Mouse (Mus musculus): ENCODE measurements around the gene Tmem151a. TPM values are rescaled to one million over a fixed set of nuclear protein-coding genes. Genes with fewer than 3 reads are reported as not detected.

Tmem151a gene
- polyA plus RNA-seq, 1 experiment from 2014 or later = 6.8 TPM

DNA sequence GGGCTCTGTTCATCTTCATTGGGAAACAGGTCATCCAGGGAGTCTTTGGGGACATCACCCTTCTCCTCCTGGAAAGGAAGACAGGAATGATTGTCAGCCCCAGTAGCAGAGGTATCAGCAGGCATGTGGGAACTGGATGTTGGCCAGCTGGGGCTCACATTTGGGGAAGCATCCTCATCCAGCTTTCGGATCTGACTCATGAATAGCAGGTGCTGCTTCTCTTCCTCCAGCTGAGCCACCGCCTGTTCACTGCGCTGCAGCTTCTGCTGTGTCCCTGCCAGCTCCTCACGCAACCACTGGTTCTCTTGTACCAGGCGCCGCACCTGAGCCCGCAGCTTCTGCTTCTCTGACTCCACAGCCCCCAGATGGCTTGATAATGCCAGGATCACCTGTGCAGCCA is 28.5 kb upstream of the Tmem151a start:
- no peak for ATAC-seq (ENCODE audit: insufficient read depth, low FRiP score)

GRCm38 (mm10) chr19:5109659-5110453 is 24.5 kb upstream of the Tmem151a start:
- Histone ChIP-seq H3K27me3 (ENCODE audit: control insufficient read depth, insufficient read depth, low read length) (no peaks in the 10 kb centered on the region), H3K9ac (ENCODE audit: low read length) (no peak overlapping the region), H3K36me3 (ENCODE audit: control insufficient read depth, insufficient read depth, low read length) (peaks cover 8% of the 10 kb centered on the region), H3K4me3 (replicated peaks; ENCODE audit: low read length) (no peak overlapping the region), H3K4me2 (ENCODE audit: low read depth, low read length) (no peak overlapping the region), H3K4me1 (ENCODE audit: control insufficient read depth, insufficient read depth, low read length) (peaks cover 16% of the 10 kb centered on the region), H3K27ac (ENCODE audit: low read length) (no peak overlapping the region; the same call in 1 of the 2 replicates), H3K9me3 (replicated peaks; ENCODE audit: control insufficient read depth, low read length) (no peaks in the 10 kb centered on the region)
- ATAC-seq (ENCODE audit: insufficient read depth, low FRiP score) = no peak
- 72% methylated on average over 19 of the region's 19 CpGs for WGBS

More for the DNA sequence above, 28.5 kb upstream of the Tmem151a start:
- H3K27ac ChIP-seq (ENCODE audit: low read length) = no peak overlapping the region
- no peaks in the 10 kb centered on the region for H3K27me3 ChIP-seq (ENCODE audit: control insufficient read depth, insufficient read depth, low read length)
- no peak overlapping the region for H3K4me3 ChIP-seq (replicated peaks; ENCODE audit: low read length)
- H3K4me1 ChIP-seq (ENCODE audit: control insufficient read depth, insufficient read depth, low read length) = peaks cover 8% of the 10 kb centered on the region; the same call in 1 of the 2 replicates
- no peak overlapping the region for H3K9ac ChIP-seq (ENCODE audit: low read length)
- H3K9me3 ChIP-seq (replicated peaks; ENCODE audit: control insufficient read depth, low read length) = no peaks in the 10 kb centered on the region
- H3K36me3 ChIP-seq (ENCODE audit: control insufficient read depth, insufficient read depth, low read length) = peaks cover 6% of the 10 kb centered on the region; the same call in 1 of the 2 replicates
- 95% methylated on average over 7 of the region's 7 CpGs for WGBS
- H3K4me2 ChIP-seq (ENCODE audit: low read depth, low read length) = no peak overlapping the region

- ATAC-seq (ENCODE audit: insufficient read depth, low FRiP score) = 0 out of 2 replicates have a peak, but pooled peaks have one; percentile 9
- Histone ChIP-seq H3K9ac (ENCODE audit: low read length) (no peak overlapping the region), H3K4me2 (ENCODE audit: low read depth, low read length) (no peak overlapping the region), H3K36me3 (ENCODE audit: control insufficient read depth, insufficient read depth, low read length) (peaks cover 18% of the 10 kb centered on the region), H3K27ac (ENCODE audit: low read length) (peak overlapping the region; percentile 31; the same call in 1 of the 2 replicates), H3K4me1 (ENCODE audit: control insufficient read depth, insufficient read depth, low read length) (peaks cover 16% of the 10 kb centered on the region), H3K4me3 (replicated peaks; ENCODE audit: low read length) (no peak overlapping the region), H3K9me3 (replicated peaks; ENCODE audit: control insufficient read depth, low read length) (no peaks in the 10 kb centered on the region), H3K27me3 (ENCODE audit: control insufficient read depth, insufficient read depth, low read length) (no peaks in the 10 kb centered on the region)
- WGBS = 52% methylated on average over 4 of the region's 4 CpGs
These were observed 23.4 kb upstream of the Tmem151a start for GRCm38 (mm10) chr19:5108702-5109101.

- Histone ChIP-seq H3K27me3 (ENCODE audit: control insufficient read depth, insufficient read depth, low read length) (no peaks in the 10 kb centered on the region), H3K4me3 (replicated peaks; ENCODE audit: low read length) (no peak overlapping the region), H3K9ac (ENCODE audit: low read length) (0 out of 2 replicates have a peak overlapping the region, but pooled peaks have one; percentile 29), H3K27ac (ENCODE audit: low read length) (peak overlapping the region; percentile 31; the same call in 1 of the 2 replicates), H3K36me3 (ENCODE audit: control insufficient read depth, insufficient read depth, low read length) (peaks cover 18% of the 10 kb centered on the region), H3K4me1 (ENCODE audit: control insufficient read depth, insufficient read depth, low read length) (peaks cover 16% of the 10 kb centered on the region), H3K9me3 (replicated peaks; ENCODE audit: control insufficient read depth, low read length) (no peaks in the 10 kb centered on the region), H3K4me2 (ENCODE audit: low read depth, low read length) (no peak overlapping the region)
- WGBS = 15% methylated on average over 5 of the region's 5 CpGs
- peak; percentile 27; the same call in 1 of the 2 replicates for ATAC-seq (ENCODE audit: insufficient read depth, low FRiP score)
These were observed 22.9 kb upstream of the Tmem151a start for GRCm38 (mm10) chr19:5108271-5108575.

DNA sequence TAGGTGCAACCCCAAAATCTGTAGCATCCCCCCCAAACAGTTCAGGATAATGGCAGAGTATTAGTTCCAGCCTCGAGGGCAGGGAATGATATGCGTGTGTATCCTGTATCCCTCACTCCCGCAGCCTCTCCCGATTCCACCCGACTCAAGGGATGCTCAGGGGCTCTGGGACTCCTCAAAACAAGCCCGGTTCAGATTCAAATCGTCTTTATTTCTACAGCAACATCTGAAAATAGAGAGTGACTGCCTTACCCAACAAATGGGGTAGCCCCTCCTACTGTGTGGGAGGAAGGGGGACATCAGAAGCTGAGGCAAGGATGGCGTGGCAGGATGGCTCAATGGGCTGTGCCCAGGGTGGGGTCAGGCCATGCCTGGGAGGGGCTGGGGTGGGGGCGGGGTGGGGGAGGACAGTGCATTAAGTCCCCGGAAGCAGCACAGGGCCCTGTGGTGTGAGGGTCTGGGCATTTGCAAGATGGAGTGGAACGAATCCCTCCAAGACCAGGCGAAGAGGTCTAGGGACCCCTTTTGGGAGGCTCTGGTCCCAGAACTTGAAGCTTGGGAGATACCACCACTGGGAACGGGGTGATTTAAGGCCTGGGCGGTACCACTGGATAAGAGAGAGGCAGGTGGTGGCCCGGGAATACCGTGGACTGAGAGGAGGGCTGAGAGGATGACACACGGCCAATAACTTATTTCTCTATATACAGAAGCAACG is 22.4 kb upstream of the Tmem151a start:
- Histone ChIP-seq H3K4me2 (ENCODE audit: low read depth, low read length) (no peak overlapping the region; the same call in 1 of the 2 replicates), H3K4me1 (ENCODE audit: control insufficient read depth, insufficient read depth, low read length) (peaks cover 16% of the 10 kb centered on the region), H3K9ac (ENCODE audit: low read length) (peak overlapping the region; percentile 60; the same call in 1 of the 2 replicates), H3K27ac (ENCODE audit: low read length) (peak overlapping the region; percentile 31; the same call in 1 of the 2 replicates), H3K36me3 (ENCODE audit: control insufficient read depth, insufficient read depth, low read length) (peaks cover 18% of the 10 kb centered on the region), H3K27me3 (ENCODE audit: control insufficient read depth, insufficient read depth, low read length) (no peaks in the 10 kb centered on the region), H3K9me3 (replicated peaks; ENCODE audit: control insufficient read depth, low read length) (no peaks in the 10 kb centered on the region), H3K4me3 (replicated peaks; ENCODE audit: low read length) (no peak overlapping the region)
- peak; percentile 1; the same call in 1 of the 2 replicates for ATAC-seq (ENCODE audit: insufficient read depth, low FRiP score)
- WGBS = 70% methylated on average over 18 of the region's 18 CpGs

- Histone ChIP-seq H3K36me3 (ENCODE audit: control insufficient read depth, insufficient read depth, low read length) (peaks cover 18% of the 10 kb centered on the region), H3K9ac (ENCODE audit: low read length) (peak within 1 kb of the TSS; percentile 85), H3K4me2 (ENCODE audit: low read depth, low read length) (peak within 1 kb of the TSS; percentile 89), H3K27ac (ENCODE audit: low read length) (peak within 1 kb of the TSS; percentile 96), H3K4me1 (ENCODE audit: control insufficient read depth, insufficient read depth, low read length) (peaks cover 16% of the 10 kb centered on the region), H3K4me3 (replicated peaks; ENCODE audit: low read length) (peak within 1 kb of the TSS; percentile 77), H3K27me3 (ENCODE audit: control insufficient read depth, insufficient read depth, low read length) (no peaks in the 10 kb centered on the region), H3K9me3 (replicated peaks; ENCODE audit: control insufficient read depth, low read length) (no peaks in the 10 kb centered on the region)
- peak; percentile 94 for ATAC-seq (ENCODE audit: insufficient read depth, low FRiP score)
- WGBS = 0% methylated on average over 46 of the region's 46 CpGs
These were observed 21.4 kb upstream of the Tmem151a start, which contains the start of gene Rab1b for GRCm38 (mm10) chr19:5106731-5107191. TSS of gene Rab1b (minus strand) at chr19:5107072.

GRCm38 (mm10) chr19:5106074-5106473 is 20.7 kb upstream of the Tmem151a start:
- peak overlapping the region; percentile 96 for H3K27ac ChIP-seq (ENCODE audit: low read length)
- no peaks in the 10 kb centered on the region for H3K27me3 ChIP-seq (ENCODE audit: control insufficient read depth, insufficient read depth, low read length)
- H3K9ac ChIP-seq (ENCODE audit: low read length) = peak overlapping the region; percentile 85
- H3K4me1 ChIP-seq (ENCODE audit: control insufficient read depth, insufficient read depth, low read length) = peaks cover 16% of the 10 kb centered on the region
- H3K4me3 ChIP-seq (replicated peaks; ENCODE audit: low read length) = peak overlapping the region; percentile 77
- peak overlapping the region; percentile 89 for H3K4me2 ChIP-seq (ENCODE audit: low read depth, low read length)
- H3K36me3 ChIP-seq (ENCODE audit: control insufficient read depth, insufficient read depth, low read length) = peaks cover 18% of the 10 kb centered on the region
- no peak for ATAC-seq (ENCODE audit: insufficient read depth, low FRiP score)
- no peaks in the 10 kb centered on the region for H3K9me3 ChIP-seq (replicated peaks; ENCODE audit: control insufficient read depth, low read length)
- WGBS = 5% methylated on average over 9 of the region's 9 CpGs

DNA sequence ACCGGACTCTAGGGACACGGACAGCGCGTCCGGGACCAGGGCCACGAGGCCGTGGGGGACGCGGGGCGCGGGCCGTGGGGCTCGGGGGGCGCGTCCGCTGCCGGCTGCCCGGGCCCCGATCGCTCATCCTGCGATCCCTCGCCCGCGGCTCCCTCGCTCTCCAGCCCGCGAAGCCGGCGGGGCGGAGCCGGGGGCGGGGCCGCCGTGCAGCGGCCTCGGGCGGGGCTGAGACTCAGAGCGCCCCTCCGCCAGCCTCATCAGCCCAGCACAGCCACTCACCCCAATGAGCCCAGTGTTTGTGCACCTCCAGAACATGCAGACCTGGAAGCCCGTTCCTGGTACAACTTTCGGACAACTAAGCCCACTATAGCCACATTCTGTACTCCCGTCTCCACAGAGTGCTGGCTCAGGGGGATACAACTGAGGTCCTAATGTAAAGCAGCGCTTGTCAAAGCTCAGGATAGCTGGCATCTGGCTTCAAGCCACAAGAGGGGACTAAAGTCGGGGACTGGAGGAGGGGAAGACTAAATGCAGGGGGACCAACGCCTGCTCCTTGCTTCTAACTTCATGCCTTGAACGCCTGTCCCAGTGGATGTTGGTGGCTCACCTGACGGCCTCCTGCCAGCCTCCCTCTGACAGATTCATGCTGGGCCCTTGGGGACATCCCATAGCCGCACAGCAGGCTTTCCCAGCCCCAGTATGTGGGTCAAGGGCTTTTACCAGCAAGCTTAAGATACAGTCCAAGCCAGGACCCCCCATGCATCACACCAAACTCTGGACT is 13.2 kb upstream of the Tmem151a start, which contains the start of gene Cnih2:
TSS of gene Cnih2 (minus strand) at position 159 of the 781 bp plus-strand sequence.
- peaks cover 26% of the 10 kb centered on the region for H3K4me1 ChIP-seq (ENCODE audit: control insufficient read depth, insufficient read depth, low read length)
- ATAC-seq (ENCODE audit: insufficient read depth, low FRiP score) = peak; percentile 72; the same call in 1 of the 2 replicates

More for the DNA sequence above, 13.2 kb upstream of the Tmem151a start, which contains the start of gene Cnih2:
- H3K36me3 ChIP-seq (ENCODE audit: control insufficient read depth, insufficient read depth, low read length) = peaks cover 3% of the 10 kb centered on the region
- no peaks in the 10 kb centered on the region for H3K27me3 ChIP-seq (ENCODE audit: control insufficient read depth, insufficient read depth, low read length)
- H3K9ac ChIP-seq (ENCODE audit: low read length) = peak within 1 kb of the TSS; percentile 85
- H3K27ac ChIP-seq (ENCODE audit: low read length) = no peak within 1 kb of the TSS
- H3K9me3 ChIP-seq (replicated peaks; ENCODE audit: control insufficient read depth, low read length) = no peaks in the 10 kb centered on the region
- peak within 1 kb of the TSS; percentile 60 for H3K4me3 ChIP-seq (replicated peaks; ENCODE audit: low read length)
- H3K4me2 ChIP-seq (ENCODE audit: low read depth, low read length) = peak within 1 kb of the TSS; percentile 99
- 4% methylated on average over 48 of the region's 48 CpGs for WGBS

Data from stomach, embryonic 16.5 days (tissue).